In the genomic region with DNA sequence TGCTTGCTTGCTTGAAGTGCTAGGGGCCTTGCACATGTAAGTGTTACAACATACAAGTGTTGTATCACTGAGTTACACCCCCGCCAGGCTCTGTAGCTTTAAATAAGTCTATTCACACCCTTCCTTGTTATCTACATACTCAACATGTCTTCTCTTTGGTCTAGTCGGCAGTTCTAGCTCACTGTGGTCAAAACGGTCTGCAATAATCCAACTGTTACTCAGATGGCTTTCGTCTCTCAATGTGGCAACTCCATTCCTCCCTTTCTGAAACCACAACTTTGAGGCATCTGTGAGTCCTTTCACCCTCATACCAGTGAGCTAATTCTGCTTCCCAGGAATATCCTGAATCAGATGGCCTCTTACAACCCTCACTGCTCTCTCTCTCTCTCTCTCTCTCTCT, we compare ENCODE assay signal across 17 mouse cellular contexts. TPM values are rescaled to one million over a fixed set of nuclear protein-coding genes. Genes with fewer than 3 reads are reported as not detected.
"Had no signal": no experiment of that assay in that cellular context is flagged by ENCODE, and none has a peak within 500 bp of the region (broad histone marks: within the 10 kb centered on the region; RNA-seq: fewer than 3 reads in every experiment).

No protein-coding gene starts in this region.

- DNase-seq: gastrocnemius, postnatal 14 days; gastrocnemius, postnatal 36 days; heart, adult 2 months; heart, postnatal 14 days; heart, postnatal 36 days; kidney, adult 11 months; kidney, adult 2 months; kidney, adult 9 months; kidney, postnatal 14 days; kidney, postnatal 36 days; layer of hippocampus, adult 9-11 months; layer of hippocampus, postnatal 36 days; left cerebral cortex, postnatal 4 days had no signal

- ATAC-seq: hindbrain, postnatal 0 days; intestine, embryonic 16.5 days; liver, embryonic 12.5 days had no signal

RNA-seq across cellular contexts. Expression of gene Rasgrf2, which starts 17.4 kb away (rescaled TPM):
- total RNA-seq: hematopoietic stem cell, adult 5-6 weeks had no signal
